Mouse (Mus musculus) monocyte, adult 5-6 weeks (primary cell): Measurements from ENCODE around the gene Smarca2. TPM values are rescaled to one million over a fixed set of nuclear protein-coding genes. Genes with fewer than 3 reads are reported as not detected.

Experiments
- ATAC-seq: fragments of 153-309, 156-312 bp; replicated peaks from 2 replicates; pipeline ENCODE4 v1.8.0; 2017; ENCODE audit warnings: mild to moderate bottlenecking; ENCODE audit not compliant: low TSS enrichment, insufficient number of reproducible peaks, severe bottlenecking, poor library complexity, low FRiP score
- total RNA-seq: library from RNA; stranded (forward); fragments of 200-1000, 200-491, 200-594 nt; gene quantifications from 3 replicates; pipeline ENCODE4 v1.2.3, GENCODE M21; 2017

The Smarca2 gene
- total RNA-seq, 1 experiment from 2014 or later = 107 TPM

GRCm38 (mm10) chr19:26759295-26759694 is 154.4 kb downstream of the Smarca2 start:
- no peak for ATAC-seq

- ATAC-seq = no peak
Observed at GRCm38 (mm10) chr19:26761257-26761656, 156.4 kb downstream of the Smarca2 start.

- ATAC-seq = no peak
Observed at GRCm38 (mm10) chr19:26765483-26765882, 160.6 kb downstream of the Smarca2 start.

- ATAC-seq = no peak
Observed at GRCm38 (mm10) chr19:26767454-26767853, 162.6 kb downstream of the Smarca2 start.

- no peak for ATAC-seq
Observed at GRCm38 (mm10) chr19:26767941-26768340, 163.1 kb downstream of the Smarca2 start.

- no peak for ATAC-seq
Observed at GRCm38 (mm10) chr19:26768846-26769245, 164.0 kb downstream of the Smarca2 start.

GRCm38 (mm10) chr19:26769609-26770500 is 165.0 kb downstream of the Smarca2 start:
- ATAC-seq = no peak

- no peak for ATAC-seq
Observed at GRCm38 (mm10) chr19:26770592-26770991, 165.7 kb downstream of the Smarca2 start.

- ATAC-seq = no peak
Observed at GRCm38 (mm10) chr19:26772051-26772583, 167.3 kb downstream of the Smarca2 start.

- no peak for ATAC-seq
Observed at GRCm38 (mm10) chr19:26776066-26777025, 171.5 kb downstream of the Smarca2 start.

GRCm38 (mm10) chr19:26778199-26778598 is 173.3 kb downstream of the Smarca2 start:
- no peak for ATAC-seq

GRCm38 (mm10) chr19:26781209-26781608 is 176.4 kb downstream of the Smarca2 start:
- no peak for ATAC-seq

- no peak for ATAC-seq
Observed at GRCm38 (mm10) chr19:26788446-26788845, 183.6 kb downstream of the Smarca2 start.

GRCm38 (mm10) chr19:26790386-26791346 is 185.8 kb downstream of the Smarca2 start:
- ATAC-seq = no peak

- no peak for ATAC-seq
Observed at GRCm38 (mm10) chr19:26794315-26794714, 189.5 kb downstream of the Smarca2 start.

GRCm38 (mm10) chr19:26796006-26796405 is 191.2 kb downstream of the Smarca2 start:
- no peak for ATAC-seq

- no peak for ATAC-seq
Observed at GRCm38 (mm10) chr19:26804401-26804800, 199.6 kb downstream of the Smarca2 start.

- ATAC-seq = no peak
Observed at GRCm38 (mm10) chr19:26814629-26815028, 209.8 kb downstream of the Smarca2 start.
